Mouse (Mus musculus) intestine, postnatal 0 days (tissue): ENCODE results near the gene Pcdh7. TPM values are rescaled to one million over a fixed set of nuclear protein-coding genes. Genes with fewer than 3 reads are reported as not detected.

Source experiments
- ATAC-seq: fragments of 200-750 bp; cut with Nextera tagmentation; 2 replicates; pipeline ENCODE4 v1.8.0; 2017; ENCODE audit warnings: mild to moderate bottlenecking, moderate TSS enrichment, moderate library complexity
- H3K27ac ChIP-seq: fragments of 300-500 bp; sonication (generic); 2 replicates; pipeline ENCODE4 v1.5.1; 2014; ENCODE audit warnings: mild to moderate bottlenecking, low read depth, low read length, moderate library complexity
- H3K27me3 ChIP-seq: fragments of 300-500 bp; sonication (generic); replicated peaks from 2 replicates; pipeline ENCODE4 v1.6.1; 2014; ENCODE audit warnings: low read length, mixed read lengths; ENCODE audit not compliant: control insufficient read depth, insufficient read depth
- H3K36me3 ChIP-seq: fragments of 300-500 bp; sonication (generic); 2 replicates; pipeline ENCODE4 v1.6.1; 2014; ENCODE audit warnings: mild to moderate bottlenecking, moderate library complexity; ENCODE audit not compliant: control insufficient read depth, insufficient read depth
- H3K4me1 ChIP-seq: fragments of 300-500 bp; sonication (generic); replicated peaks from 2 replicates; pipeline ENCODE4 v1.6.1; 2014; ENCODE audit warnings: antibody characterized with exemption, low read length, mixed read lengths; ENCODE audit not compliant: control insufficient read depth, insufficient read depth
- H3K4me2 ChIP-seq: fragments of 300-500 bp; sonication (generic); replicated peaks from 2 replicates; pipeline ENCODE4 v1.6.1; 2014; ENCODE audit warnings: low read depth, mild to moderate bottlenecking, moderate library complexity
- H3K4me3 ChIP-seq: fragments of 300-500 bp; sonication (generic); 2 replicates; pipeline ENCODE4 v1.5.1; 2014; ENCODE audit warnings: low read depth, low read length
- H3K9ac ChIP-seq: fragments of 300-500 bp; sonication (generic); 2 replicates; pipeline ENCODE4 v1.6.1; 2014; ENCODE audit warnings: mild to moderate bottlenecking, low read depth, low read length
- H3K9me3 ChIP-seq: fragments of 300-500 bp; sonication (generic); 2 replicates; pipeline ENCODE4 v1.6.1; 2016; ENCODE audit warnings: mixed run types; ENCODE audit not compliant: control insufficient read depth
- CTCF ChIP-seq: sonication (generic); IDR thresholded peaks from 2 replicates; pipeline ENCODE4 v1.5.1; 2016; ENCODE audit warnings: low read depth, mild to moderate bottlenecking, control low read depth, antibody characterized with exemption, moderate library complexity
- WGBS: fragments of 180-500 bp; shearing (Covaris S2); extraction: QIAGEN DNeasy Blood & Tissue Kit; methylation state at CpG from one replicate; pipeline ENCODE4 v1.1.7; 2014; 5-methylcytosine and 5-hydroxymethylcytosine counted together
- polyA plus RNA-seq: library from polyadenylated mRNA; unstranded; fragments of >200 nt; fragmentation: Nextera tagmentation; extraction: Ambion mirVana; gene quantifications from 2 replicates; pipeline ENCODE4 v1.2.1, GENCODE M21; 2015

The Pcdh7 gene
- polyA plus RNA-seq, 1 experiment from 2014 or later = 3.8 TPM

GRCm38 (mm10) chr5:57758968-57759367, 41.2 kb downstream of the Pcdh7 start:
- no peaks in the 10 kb centered on the region for H3K36me3 ChIP-seq
- no peaks in the 10 kb centered on the region for H3K9me3 ChIP-seq
- no peak overlapping the region for H3K4me3 ChIP-seq
- no peaks in the 10 kb centered on the region for H3K27me3 ChIP-seq
- no peak overlapping the region for H3K27ac ChIP-seq
- ATAC-seq = no peak
- no peaks in the 10 kb centered on the region for H3K4me1 ChIP-seq
- TF ChIP-seq CTCF = no peak
- H3K9ac ChIP-seq = no peak overlapping the region
- H3K4me2 ChIP-seq = no peak overlapping the region

GRCm38 (mm10) chr5:57760069-57761063, 42.6 kb downstream of the Pcdh7 start:
- Histone ChIP-seq H3K4me2 (no peak overlapping the region), H3K27me3 (no peaks in the 10 kb centered on the region), H3K9ac (no peak overlapping the region), H3K36me3 (no peaks in the 10 kb centered on the region), H3K27ac (no peak overlapping the region), H3K4me3 (no peak overlapping the region), H3K9me3 (no peaks in the 10 kb centered on the region), H3K4me1 (no peaks in the 10 kb centered on the region)
- WGBS = 47% methylated on average over 6 of the region's 6 CpGs
- TF ChIP-seq CTCF = no peak
- no peak for ATAC-seq

- ATAC-seq = no peak
- H3K27ac ChIP-seq = no peak overlapping the region
- no peaks in the 10 kb centered on the region for H3K4me1 ChIP-seq
- no peak for TF ChIP-seq CTCF
- H3K9me3 ChIP-seq = no peaks in the 10 kb centered on the region
- no peak overlapping the region for H3K9ac ChIP-seq
- no peaks in the 10 kb centered on the region for H3K36me3 ChIP-seq
- WGBS = 53% methylated on average over 3 of the region's 3 CpGs
- H3K4me2 ChIP-seq = no peak overlapping the region
- H3K4me3 ChIP-seq = no peak overlapping the region
- H3K27me3 ChIP-seq = no peaks in the 10 kb centered on the region
Measured at GRCm38 (mm10) chr5:57765356-57765755, 47.6 kb downstream of the Pcdh7 start.

- Histone ChIP-seq H3K27me3 (no peaks in the 10 kb centered on the region), H3K36me3 (no peaks in the 10 kb centered on the region), H3K9me3 (no peaks in the 10 kb centered on the region), H3K27ac (no peak overlapping the region), H3K4me2 (no peak overlapping the region), H3K4me1 (no peaks in the 10 kb centered on the region), H3K9ac (no peak overlapping the region), H3K4me3 (no peak overlapping the region)
- no peak for ATAC-seq
- 81% methylated on average over 3 of the region's 3 CpGs for WGBS
- no peak for TF ChIP-seq CTCF
Measured at GRCm38 (mm10) chr5:57767346-57767745, 49.6 kb downstream of the Pcdh7 start.

- H3K9ac ChIP-seq = no peak overlapping the region
- no peaks in the 10 kb centered on the region for H3K4me1 ChIP-seq
- H3K27ac ChIP-seq = no peak overlapping the region
- no peaks in the 10 kb centered on the region for H3K27me3 ChIP-seq
- no peaks in the 10 kb centered on the region for H3K9me3 ChIP-seq
- no peak for ATAC-seq
- no peak overlapping the region for H3K4me3 ChIP-seq
- no peak for TF ChIP-seq CTCF
- H3K4me2 ChIP-seq = no peak overlapping the region
- no peaks in the 10 kb centered on the region for H3K36me3 ChIP-seq
- WGBS = 75% methylated on average over 10 of the region's 10 CpGs
Measured at GRCm38 (mm10) chr5:57768469-57769022, 50.8 kb downstream of the Pcdh7 start.

- no peak overlapping the region for H3K9ac ChIP-seq
- H3K4me3 ChIP-seq = no peak overlapping the region
- no peak for ATAC-seq
- no peaks in the 10 kb centered on the region for H3K9me3 ChIP-seq
- 93% methylated on average over 7 of the region's 7 CpGs for WGBS
- no peaks in the 10 kb centered on the region for H3K27me3 ChIP-seq
- no peaks in the 10 kb centered on the region for H3K36me3 ChIP-seq
- H3K4me2 ChIP-seq = no peak overlapping the region
- no peak for TF ChIP-seq CTCF
- no peak overlapping the region for H3K27ac ChIP-seq
- no peaks in the 10 kb centered on the region for H3K4me1 ChIP-seq
Measured at GRCm38 (mm10) chr5:57769644-57770043, 51.9 kb downstream of the Pcdh7 start.
